ENCODE assay signal across 16 mouse cellular contexts in genomic region chr13:74864000-74864399, GRCm38 (mm10).
"Had no signal": no experiment of that assay in that cellular context is flagged by ENCODE, and none has a peak within 500 bp of the region (broad histone marks: within the 10 kb centered on the region; RNA-seq: fewer than 3 reads in every experiment).

No protein-coding gene starts in this region.

- H3K9me3 ChIP-seq: midbrain, embryonic 10.5 days; midbrain, embryonic 12.5 days; neural tube, embryonic 12.5 days had no signal

- H3K4me1 ChIP-seq: midbrain, embryonic 10.5 days; midbrain, embryonic 12.5 days; neural tube, embryonic 12.5 days had no signal

- H3K9ac ChIP-seq: lung, embryonic 14.5 days; midbrain, embryonic 12.5 days; neural tube, embryonic 12.5 days had no signal

- H3K27ac ChIP-seq: midbrain, embryonic 10.5 days; midbrain, embryonic 12.5 days; neural tube, embryonic 12.5 days had no signal

- H3K4me2 ChIP-seq: lung, embryonic 14.5 days; midbrain, embryonic 12.5 days; neural tube, embryonic 12.5 days had no signal

- H3K27me3 ChIP-seq: midbrain, embryonic 12.5 days; neural tube, embryonic 12.5 days had no signal

- H3K36me3 ChIP-seq: midbrain, embryonic 10.5 days; midbrain, embryonic 12.5 days; neural tube, embryonic 12.5 days had no signal

- H3K4me3 ChIP-seq: midbrain, embryonic 10.5 days; midbrain, embryonic 12.5 days; neural tube, embryonic 12.5 days had no signal

- ATAC-seq: midbrain, embryonic 16.5 days had no signal

- DNase-seq: lung, adult 18-20 months; lung, embryonic 14.5 days; lung, postnatal 10 days; lung, postnatal 4 days; midbrain, embryonic 14.5 days; retina, postnatal 1 day; right cerebral cortex, postnatal 14 days; right cerebral cortex, postnatal 4 days; spleen, adult 18-20 months; thymus, adult 18-20 months; thymus, postnatal 14 days; thymus, postnatal 36 days had no signal
